Comparison of ENCODE assay signal across 26 mouse cellular contexts in the genomic region with DNA sequence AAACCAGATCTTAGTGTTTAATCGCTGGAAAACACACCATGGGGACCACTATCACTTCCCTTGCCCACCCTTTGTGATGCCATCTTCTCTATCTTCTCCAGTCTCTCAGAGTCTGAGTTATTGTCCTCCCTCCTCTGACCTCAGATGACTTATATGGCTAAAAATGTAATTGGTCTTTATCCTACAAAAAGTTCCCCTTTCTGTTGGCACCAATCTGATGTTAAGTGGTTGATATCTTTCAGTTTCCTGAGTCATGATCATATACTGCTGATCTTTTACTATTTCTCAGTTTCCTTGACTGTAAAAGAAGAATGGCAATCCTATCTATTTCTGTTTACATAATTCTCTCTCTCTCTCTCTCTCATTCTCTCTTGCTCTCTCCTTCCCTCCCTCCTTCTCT.
"Had no signal": no experiment of that assay in that cellular context is flagged by ENCODE, and none has a peak within 500 bp of the region (broad histone marks: within the 10 kb centered on the region; RNA-seq: fewer than 3 reads in every experiment).

No protein-coding gene starts in this region.

- DNase-seq: gastrocnemius, postnatal 14 days; gastrocnemius, postnatal 36 days; heart, adult 11 months; heart, adult 2 months; heart, postnatal 14 days; heart, postnatal 36 days; kidney, adult 18-20 months; kidney, adult 8-10 months; kidney, postnatal 10 days; kidney, postnatal 25 days; kidney, postnatal 4 days; left cerebral cortex, postnatal 4 days; liver, embryonic 13.5 days had no signal

- H3K27me3 ChIP-seq: heart, embryonic 13.5 days; heart, embryonic 15.5 days; hindbrain, embryonic 13.5 days; intestine, embryonic 15.5 days; limb, embryonic 13.5 days; limb, embryonic 15.5 days; liver, embryonic 13.5 days had no signal

- ATAC-seq: hindbrain, embryonic 16.5 days; inflammation-experienced regulatory T-cells, adult 6 months; intestine, embryonic 15.5 days; intestine, postnatal 0 days had no signal

- H3K4me1 ChIP-seq: heart, embryonic 13.5 days; heart, embryonic 15.5 days; hindbrain, embryonic 13.5 days; intestine, embryonic 15.5 days; limb, embryonic 13.5 days; limb, embryonic 15.5 days; liver, embryonic 13.5 days had no signal

- H3K4me2 ChIP-seq: heart, embryonic 11.5 days; heart, embryonic 13.5 days; heart, embryonic 15.5 days; hindbrain, embryonic 13.5 days; intestine, embryonic 15.5 days; limb, embryonic 13.5 days; limb, embryonic 15.5 days; liver, embryonic 11.5 days; liver, embryonic 13.5 days had no signal

- H3K9ac ChIP-seq: heart, embryonic 13.5 days; heart, embryonic 15.5 days; hindbrain, embryonic 13.5 days; intestine, embryonic 15.5 days; limb, embryonic 13.5 days; limb, embryonic 15.5 days; liver, embryonic 13.5 days had no signal

- H3K9me3 ChIP-seq: heart, embryonic 13.5 days; heart, embryonic 15.5 days; hindbrain, embryonic 13.5 days; intestine, embryonic 15.5 days; limb, embryonic 13.5 days; limb, embryonic 15.5 days; liver, embryonic 13.5 days had no signal

- H3K27ac ChIP-seq: heart, adult 2 months; heart, embryonic 13.5 days; heart, embryonic 15.5 days; hindbrain, embryonic 13.5 days; intestine, embryonic 15.5 days; layer of hippocampus, adult 2 months; left cerebral cortex, adult 2 months; limb, embryonic 13.5 days; limb, embryonic 15.5 days; liver, embryonic 13.5 days had no signal

- H3K36me3 ChIP-seq: heart, embryonic 13.5 days; heart, embryonic 15.5 days; hindbrain, embryonic 13.5 days; intestine, embryonic 15.5 days; limb, embryonic 13.5 days; limb, embryonic 15.5 days; liver, embryonic 13.5 days had no signal

- H3K4me3 ChIP-seq: heart, adult 2 months; heart, embryonic 13.5 days; heart, embryonic 15.5 days; hindbrain, embryonic 13.5 days; intestine, embryonic 15.5 days; layer of hippocampus, adult 2 months; left cerebral cortex, adult 2 months; limb, embryonic 13.5 days; limb, embryonic 15.5 days; liver, embryonic 13.5 days had no signal
